Mouse (Mus musculus) lung, adult 2 months (tissue): Measurements from ENCODE around the gene Tspan32.

Source experiments
- CTCF ChIP-seq: fragments of 200-500 bp; IDR thresholded peaks from 2 replicates; pipeline ENCODE4 v1.5.1; 2011; ENCODE audit warnings: mild to moderate bottlenecking, low read length, control low read depth; ENCODE audit not compliant: insufficient read depth
- POLR2A ChIP-seq: fragments of 200-500 bp; IDR thresholded peaks from 2 replicates; pipeline ENCODE4 v1.6.1; 2011; ENCODE audit warnings: low read depth, mild to moderate bottlenecking, control low read depth, low read length, borderline replicate concordance; ENCODE audit errors: extremely low read depth

DNA sequence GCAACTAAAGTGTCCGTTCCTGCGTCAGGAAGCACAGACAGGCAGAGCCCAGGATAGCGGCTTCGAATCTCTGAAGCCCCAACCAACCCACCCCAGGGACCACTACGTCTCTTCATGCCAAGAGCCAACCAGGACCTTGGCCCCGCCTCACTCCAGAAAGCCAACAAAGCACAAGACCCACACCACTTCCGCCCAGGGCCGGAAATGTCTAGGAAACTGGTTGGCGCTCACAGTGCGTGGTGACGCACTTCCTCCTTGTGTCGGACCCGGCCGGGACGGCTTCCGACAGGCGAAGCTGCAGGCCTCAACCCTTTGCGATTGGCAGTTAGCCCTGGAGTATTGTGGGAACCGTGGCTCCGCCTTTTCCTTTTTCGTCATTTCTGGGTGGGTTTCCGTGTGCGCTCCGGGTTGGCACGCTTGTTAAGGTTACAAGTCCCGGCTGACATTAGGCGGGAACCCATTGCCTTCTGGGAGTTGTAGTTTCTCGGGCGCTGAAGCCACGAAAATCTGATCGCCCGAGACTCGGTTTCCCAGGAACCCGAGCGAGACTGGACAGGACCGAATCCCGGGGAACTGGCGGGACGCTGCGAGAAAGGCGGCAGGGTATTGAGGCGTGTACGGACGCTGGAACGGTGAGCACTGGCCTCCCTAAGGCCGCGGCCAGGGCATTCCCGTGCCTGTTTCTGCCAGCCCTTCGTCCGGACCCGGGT, 64.2 kb downstream of the Tspan32 start, which contains the start of gene Tssc4:
- TF ChIP-seq CTCF (no peak), POLR2A (peak; percentile 73; the same call in 1 of the 2 replicates)
